Mouse (Mus musculus): ENCODE measurements around the gene Ofd1. TPM values are rescaled to one million over a fixed set of nuclear protein-coding genes. Genes with fewer than 3 reads are reported as not detected.

Gene Ofd1
- polyA plus RNA-seq, 1 experiment from 2014 or later = 7.8 TPM

- Histone ChIP-seq H3K4me2 (ENCODE audit: low read length) (no peak overlapping the region), H3K9me3 (replicated peaks; ENCODE audit: low read length) (no peaks in the 10 kb centered on the region), H3K27ac (no peak overlapping the region), H3K27me3 (ENCODE audit: insufficient read depth, low read length) (no peaks in the 10 kb centered on the region), H3K4me3 (replicated peaks; ENCODE audit: low read depth, low read length) (no peak overlapping the region), H3K4me1 (replicated peaks; ENCODE audit: insufficient read depth, low read length) (no peaks in the 10 kb centered on the region), H3K36me3 (ENCODE audit: insufficient read depth, low read length) (no peaks in the 10 kb centered on the region), H3K9ac (ENCODE audit: low read depth, low read length) (no peak overlapping the region)
- DNase-seq (ENCODE audit: low spot score) = no peak
- no peak for TF ChIP-seq CTCF (IDR thresholded peaks at IDR 0.05; ENCODE audit: low read depth)
- no peak for ATAC-seq (replicated peaks; ENCODE audit: low FRiP score, low read depth)
- WGBS = 81% methylated on average over 8 of the region's 8 CpGs
Measured at GRCm38 (mm10) chrX:166365458-166366213, 74.9 kb downstream of the Ofd1 start.

DNA sequence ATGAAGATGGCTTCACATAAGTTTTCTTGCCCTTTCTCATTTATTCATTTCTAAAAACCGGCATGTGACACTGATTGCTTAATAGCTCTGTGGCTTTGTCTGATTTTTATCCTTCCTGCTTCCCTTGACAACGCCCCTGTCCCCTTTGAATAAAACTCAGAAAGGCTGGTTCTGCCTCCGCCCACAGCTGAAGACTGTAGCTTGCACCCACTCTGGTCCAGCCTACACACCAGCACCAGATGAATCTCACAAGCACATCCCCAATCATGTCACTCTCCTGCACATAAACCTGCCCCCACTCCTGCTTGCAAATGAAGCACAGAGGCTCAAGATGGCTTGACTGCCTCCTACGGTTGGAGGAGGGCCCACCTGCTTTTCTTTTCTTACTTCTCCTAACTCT is 80.0 kb downstream of the Ofd1 start:
- Histone ChIP-seq H3K27ac (no peak overlapping the region), H3K9me3 (replicated peaks; ENCODE audit: low read length) (no peaks in the 10 kb centered on the region), H3K36me3 (ENCODE audit: insufficient read depth, low read length) (no peaks in the 10 kb centered on the region), H3K4me2 (ENCODE audit: low read length) (no peak overlapping the region), H3K4me3 (replicated peaks; ENCODE audit: low read depth, low read length) (no peak overlapping the region), H3K9ac (ENCODE audit: low read depth, low read length) (no peak overlapping the region), H3K4me1 (replicated peaks; ENCODE audit: insufficient read depth, low read length) (no peaks in the 10 kb centered on the region), H3K27me3 (ENCODE audit: insufficient read depth, low read length) (no peaks in the 10 kb centered on the region)
- no peak for TF ChIP-seq CTCF (IDR thresholded peaks at IDR 0.05; ENCODE audit: low read depth)
- WGBS = 81% methylated on average over 4 of the region's 4 CpGs
- DNase-seq (ENCODE audit: low spot score) (no peak), ATAC-seq (replicated peaks; ENCODE audit: low FRiP score, low read depth) (no peak)

DNA sequence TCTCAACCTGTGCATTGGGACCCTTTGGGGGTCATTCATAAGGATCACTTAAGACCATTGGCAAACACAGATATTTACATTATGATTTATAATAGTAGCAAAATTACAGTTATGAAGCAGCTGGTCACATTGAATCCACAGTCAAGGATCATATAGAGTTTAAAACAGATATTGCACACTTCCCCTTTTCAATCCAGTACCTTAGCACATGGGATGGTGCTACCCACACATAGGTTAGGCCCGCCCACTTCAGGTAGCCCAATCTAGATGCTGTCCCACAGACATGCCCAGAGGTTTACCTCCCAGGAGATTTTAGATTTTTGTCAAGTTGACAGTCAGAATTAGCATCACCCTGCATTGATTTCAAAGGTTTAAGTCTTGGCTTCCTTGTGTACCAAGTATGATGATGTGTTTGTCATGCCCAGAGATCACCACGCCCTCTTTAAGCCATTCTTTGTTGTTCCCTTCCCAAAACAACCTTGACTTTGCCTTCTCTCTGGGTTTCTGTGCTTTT is 80.5 kb downstream of the Ofd1 start:
- no peaks in the 10 kb centered on the region for H3K27me3 ChIP-seq (ENCODE audit: insufficient read depth, low read length)
- H3K9ac ChIP-seq (ENCODE audit: low read depth, low read length) = no peak overlapping the region
- DNase-seq (ENCODE audit: low spot score) (no peak), ATAC-seq (replicated peaks; ENCODE audit: low FRiP score, low read depth) (no peak)
- H3K4me3 ChIP-seq (replicated peaks; ENCODE audit: low read depth, low read length) = no peak overlapping the region
- 80% methylated on average over 2 of the region's 2 CpGs for WGBS
- H3K9me3 ChIP-seq (replicated peaks; ENCODE audit: low read length) = no peaks in the 10 kb centered on the region
- H3K27ac ChIP-seq = no peak overlapping the region
- H3K4me2 ChIP-seq (ENCODE audit: low read length) = no peak overlapping the region
- no peaks in the 10 kb centered on the region for H3K36me3 ChIP-seq (ENCODE audit: insufficient read depth, low read length)
- TF ChIP-seq CTCF (IDR thresholded peaks at IDR 0.05; ENCODE audit: low read depth) = no peak
- no peaks in the 10 kb centered on the region for H3K4me1 ChIP-seq (replicated peaks; ENCODE audit: insufficient read depth, low read length)

GRCm38 (mm10) chrX:166358955-166359354 is 81.5 kb downstream of the Ofd1 start:
- H3K9ac ChIP-seq (ENCODE audit: low read depth, low read length) = no peak overlapping the region

DNA sequence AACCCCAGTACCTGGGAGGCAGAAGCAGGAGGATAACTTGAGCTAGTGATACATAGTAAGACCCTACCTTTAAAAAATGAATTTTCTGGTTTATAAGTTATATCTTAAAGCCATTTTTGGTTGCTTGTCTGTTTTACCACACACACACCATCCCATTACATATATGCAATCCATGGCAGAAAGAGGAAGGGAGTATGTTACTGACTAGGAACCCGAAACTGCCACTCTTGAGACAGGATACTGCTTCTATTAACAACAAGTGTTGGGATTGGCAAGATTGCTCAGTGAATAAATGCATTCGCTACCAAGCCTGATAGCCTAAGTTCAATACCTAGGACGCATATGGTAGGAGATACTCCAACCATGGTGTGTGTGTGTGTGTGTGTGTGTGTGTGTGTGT is 84.2 kb downstream of the Ofd1 start:
- WGBS = 97% methylated on average over 3 of the region's 3 CpGs
- Histone ChIP-seq H3K4me1 (replicated peaks; ENCODE audit: insufficient read depth, low read length) (no peaks in the 10 kb centered on the region), H3K36me3 (ENCODE audit: insufficient read depth, low read length) (no peaks in the 10 kb centered on the region), H3K4me3 (replicated peaks; ENCODE audit: low read depth, low read length) (no peak overlapping the region), H3K27me3 (ENCODE audit: insufficient read depth, low read length) (no peaks in the 10 kb centered on the region), H3K9ac (ENCODE audit: low read depth, low read length) (no peak overlapping the region), H3K27ac (no peak overlapping the region), H3K4me2 (ENCODE audit: low read length) (no peak overlapping the region), H3K9me3 (replicated peaks; ENCODE audit: low read length) (no peaks in the 10 kb centered on the region)
- no peak for DNase-seq (ENCODE audit: low spot score)
- TF ChIP-seq CTCF (IDR thresholded peaks at IDR 0.05; ENCODE audit: low read depth) = no peak
- no peak for ATAC-seq (replicated peaks; ENCODE audit: low FRiP score, low read depth)

More at GRCm38 (mm10) chrX:166358955-166359354, 81.5 kb downstream of the Ofd1 start:
- no peak for TF ChIP-seq CTCF (IDR thresholded peaks at IDR 0.05; ENCODE audit: low read depth)
- Histone ChIP-seq H3K27me3 (ENCODE audit: insufficient read depth, low read length) (no peaks in the 10 kb centered on the region), H3K27ac (no peak overlapping the region), H3K4me1 (replicated peaks; ENCODE audit: insufficient read depth, low read length) (no peaks in the 10 kb centered on the region), H3K9me3 (replicated peaks; ENCODE audit: low read length) (no peaks in the 10 kb centered on the region), H3K4me3 (replicated peaks; ENCODE audit: low read depth, low read length) (no peak overlapping the region), H3K36me3 (ENCODE audit: insufficient read depth, low read length) (no peaks in the 10 kb centered on the region), H3K4me2 (ENCODE audit: low read length) (no peak overlapping the region)
- 73% methylated on average over 2 of the region's 2 CpGs for WGBS
- DNase-seq (ENCODE audit: low spot score) (no peak), ATAC-seq (replicated peaks; ENCODE audit: low FRiP score, low read depth) (no peak)

GRCm38 (mm10) chrX:166354913-166355312 is 85.6 kb downstream of the Ofd1 start:
- no peaks in the 10 kb centered on the region for H3K36me3 ChIP-seq (ENCODE audit: insufficient read depth, low read length)
- no peaks in the 10 kb centered on the region for H3K4me1 ChIP-seq (replicated peaks; ENCODE audit: insufficient read depth, low read length)
- no peak overlapping the region for H3K4me2 ChIP-seq (ENCODE audit: low read length)
- no peaks in the 10 kb centered on the region for H3K9me3 ChIP-seq (replicated peaks; ENCODE audit: low read length)
- no peak for DNase-seq (ENCODE audit: low spot score)
- H3K4me3 ChIP-seq (replicated peaks; ENCODE audit: low read depth, low read length) = no peak overlapping the region
- WGBS = 65% methylated on average over 1 of the region's 1 CpGs
- no peak overlapping the region for H3K27ac ChIP-seq
- no peak for TF ChIP-seq CTCF (IDR thresholded peaks at IDR 0.05; ENCODE audit: low read depth)
- ATAC-seq (replicated peaks; ENCODE audit: low FRiP score, low read depth) = no peak
- H3K9ac ChIP-seq (ENCODE audit: low read depth, low read length) = no peak overlapping the region
- H3K27me3 ChIP-seq (ENCODE audit: insufficient read depth, low read length) = no peaks in the 10 kb centered on the region

All from kidney, postnatal 0 days (tissue).